Mouse (Mus musculus): ENCODE data around the gene Zscan5b.
"Not testable (repeated sequence)": the region's sequence is repeated elsewhere in the genome, so short reads cannot be mapped to it uniquely, and the experiment has no call there.

The Zscan5b gene

GRCm38 (mm10) chr7:6244361-6245292, 22.5 kb downstream of the Zscan5b start:
- no peak for DNase-seq (ENCODE audit: low spot score)

- DNase-seq (ENCODE audit: low spot score), result no peak
Measured at GRCm38 (mm10) chr7:6252410-6252809, 30.3 kb downstream of the Zscan5b start, which contains the start of gene Epp13. Gene Epp13, plus strand, starts transcription at chr7:6252710.

DNA sequence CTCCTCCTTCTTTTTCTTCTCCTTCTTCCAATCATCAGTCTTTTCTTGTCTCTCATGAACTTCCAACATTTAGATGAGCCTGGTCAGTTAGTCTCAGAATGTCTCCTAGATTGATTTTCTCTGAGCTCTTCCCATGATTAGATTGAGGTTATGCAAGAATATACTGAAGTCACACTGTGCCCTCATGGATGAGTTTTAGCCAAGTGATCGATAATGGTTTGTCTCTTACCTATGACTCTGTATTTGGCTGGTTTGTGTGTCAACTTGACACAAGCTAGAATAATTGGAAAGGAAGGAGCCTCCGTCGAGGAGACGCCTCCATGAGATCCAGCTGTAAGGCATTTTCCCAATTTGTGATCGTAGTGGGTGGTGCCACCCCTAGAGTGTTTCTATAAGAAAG, 32.4 kb downstream of the Zscan5b start:
- no peak for DNase-seq (ENCODE audit: low spot score)

DNA sequence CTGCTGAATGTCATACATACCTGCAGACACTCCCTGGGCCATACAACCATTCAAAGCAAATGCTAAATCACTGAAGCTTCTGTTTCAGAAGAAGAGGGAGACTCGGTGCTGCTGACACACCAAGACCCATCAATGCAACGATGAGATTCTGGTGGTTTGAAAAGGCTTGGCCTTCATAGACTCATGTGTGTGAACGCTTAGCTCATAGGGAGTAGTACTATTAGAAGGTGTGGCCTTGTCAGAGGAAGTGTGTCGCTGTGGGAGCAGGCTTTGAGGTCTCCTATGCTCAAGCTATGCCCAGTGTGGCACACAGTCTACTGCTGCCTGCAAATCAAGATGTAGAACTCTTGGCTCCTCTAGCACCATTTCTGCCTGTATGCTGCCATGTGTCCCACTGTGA, 35.3 kb downstream of the Zscan5b start:
- no peak for DNase-seq (ENCODE audit: low spot score)

DNA sequence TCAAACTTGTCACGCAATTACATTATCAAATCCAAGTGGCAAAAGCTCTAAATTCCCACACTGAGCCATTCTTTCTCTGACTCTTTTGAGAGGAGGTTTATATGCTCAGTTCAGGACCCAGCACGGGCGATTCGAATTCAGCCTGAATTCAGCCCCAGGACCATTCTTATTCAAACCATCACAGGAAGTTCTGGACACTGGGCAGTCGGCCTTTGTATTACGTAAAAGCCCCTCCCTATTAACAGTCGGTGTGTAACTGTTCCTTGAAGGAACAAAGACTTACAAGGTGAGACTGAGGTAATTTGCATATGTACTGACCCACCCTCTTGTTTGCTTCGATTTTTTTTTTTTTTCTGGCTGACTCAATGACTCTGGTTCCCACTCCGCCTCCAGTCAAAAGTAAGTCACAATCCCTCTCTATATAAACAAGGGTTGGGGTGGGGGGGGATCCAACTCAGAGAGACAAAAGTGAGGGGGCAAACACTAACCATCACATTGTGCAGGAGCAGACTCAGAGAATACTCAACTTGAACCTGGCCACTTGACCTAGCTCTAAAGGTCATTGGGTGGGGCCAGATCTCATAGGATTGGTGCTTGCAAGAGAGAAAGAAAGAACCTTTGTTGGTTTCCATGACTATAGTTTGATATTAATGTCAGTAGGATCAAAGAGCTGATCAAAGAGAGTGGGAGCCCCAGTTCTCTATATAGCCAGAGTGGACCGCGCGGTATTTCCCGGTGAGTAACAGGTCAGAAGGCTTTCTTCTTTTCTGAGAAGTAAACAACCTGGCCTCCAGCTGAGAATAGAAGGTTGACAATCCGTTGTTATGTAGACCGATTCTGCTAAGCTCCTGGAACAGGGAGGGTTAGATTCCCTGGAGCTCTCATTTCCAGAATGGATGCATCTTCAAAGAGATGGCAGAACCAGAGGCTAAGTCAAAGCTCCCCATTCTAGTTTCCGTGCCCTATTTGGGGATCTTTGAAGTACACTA, 36.4 kb downstream of the Zscan5b start:
- DNase-seq (ENCODE audit: low spot score), result no peak

DNA sequence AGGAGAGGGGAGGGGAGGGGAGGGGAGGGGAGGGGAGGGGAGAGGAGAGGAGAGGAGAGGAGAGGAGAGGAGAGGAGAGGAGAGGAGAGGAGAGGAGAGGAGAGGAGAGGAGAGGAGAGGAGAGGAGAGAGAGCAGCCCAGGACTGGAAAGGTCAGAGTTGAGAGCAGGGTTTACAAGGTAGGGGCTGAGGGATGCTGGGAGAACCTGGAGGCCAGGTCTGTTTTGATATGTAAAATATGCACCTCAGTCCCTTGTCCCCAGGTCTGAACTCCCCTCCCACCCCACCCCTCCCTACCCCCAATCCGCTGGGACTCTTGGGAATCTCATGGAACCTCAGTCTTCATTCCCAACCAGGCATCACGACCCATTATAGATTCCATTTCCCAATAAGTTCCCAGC, 37.9 kb downstream of the Zscan5b start:
- DNase-seq (ENCODE audit: low spot score), result not testable (repeated sequence)

- no peak for DNase-seq (ENCODE audit: low spot score)
Measured at GRCm38 (mm10) chr7:6262120-6262519, 40.0 kb downstream of the Zscan5b start.

DNA sequence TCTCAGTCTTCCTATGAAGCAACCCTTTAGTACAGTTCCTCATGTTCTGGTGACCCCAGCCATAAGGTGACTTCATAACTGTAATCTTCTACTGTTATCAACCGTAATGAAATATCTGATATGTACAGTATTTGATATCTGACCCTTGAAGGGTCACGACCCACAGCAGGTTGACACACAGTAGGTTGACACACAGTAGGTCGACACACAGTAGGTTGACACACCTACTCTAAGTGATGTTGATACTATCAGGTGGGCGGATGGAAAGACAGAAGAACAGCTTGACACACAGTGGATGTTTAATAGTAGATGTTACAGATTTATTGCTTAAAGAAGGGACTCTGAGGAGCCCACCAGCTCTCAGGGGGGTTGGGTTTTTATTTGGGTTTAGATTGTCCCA, 40.9 kb downstream of the Zscan5b start:
- DNase-seq (ENCODE audit: low spot score), result no peak

DNA sequence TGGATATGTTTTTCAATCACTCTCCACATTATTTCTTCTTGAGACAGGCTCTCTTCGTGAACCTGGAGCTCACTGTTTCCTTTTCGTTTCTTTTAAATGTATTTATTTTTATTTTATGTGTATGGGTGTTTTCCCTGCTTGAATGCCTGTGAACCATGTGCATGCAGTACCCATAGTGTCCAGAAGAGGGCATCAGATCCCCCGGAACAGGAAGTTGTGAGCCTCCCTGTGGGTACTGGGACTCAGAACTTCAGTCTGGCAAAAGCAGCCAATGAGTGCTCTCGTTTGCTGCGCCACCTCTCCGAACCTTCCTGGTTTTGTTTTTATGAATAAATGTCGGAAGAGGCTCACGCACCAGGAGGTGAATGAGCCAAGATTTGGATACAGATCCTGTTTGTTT, 43.6 kb downstream of the Zscan5b start:
- peak; percentile 46 for DNase-seq (ENCODE audit: low spot score)

- DNase-seq (ENCODE audit: low spot score), result no peak
Measured at GRCm38 (mm10) chr7:6277906-6278305, 55.8 kb downstream of the Zscan5b start.

DNA sequence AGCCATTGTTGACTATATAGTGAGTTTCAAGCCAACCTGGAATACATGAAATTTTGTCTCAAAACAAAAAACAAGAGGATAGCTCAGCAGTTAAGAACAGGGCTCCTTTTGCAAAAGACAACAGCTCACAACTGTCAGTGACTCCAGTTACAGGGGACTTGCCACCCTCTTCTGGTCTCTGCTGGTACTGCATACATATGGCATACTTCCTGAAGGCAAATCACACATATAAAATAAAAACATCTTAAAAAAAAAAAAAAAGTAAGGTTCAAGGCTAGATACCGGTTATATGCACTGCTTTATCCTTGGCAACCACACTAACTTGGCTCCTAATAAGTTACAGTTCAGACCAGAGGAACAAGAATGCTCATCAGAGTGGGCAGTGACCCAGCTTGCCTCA, 60.7 kb downstream of the Zscan5b start:
- DNase-seq (ENCODE audit: low spot score), result peak; percentile 82

DNA sequence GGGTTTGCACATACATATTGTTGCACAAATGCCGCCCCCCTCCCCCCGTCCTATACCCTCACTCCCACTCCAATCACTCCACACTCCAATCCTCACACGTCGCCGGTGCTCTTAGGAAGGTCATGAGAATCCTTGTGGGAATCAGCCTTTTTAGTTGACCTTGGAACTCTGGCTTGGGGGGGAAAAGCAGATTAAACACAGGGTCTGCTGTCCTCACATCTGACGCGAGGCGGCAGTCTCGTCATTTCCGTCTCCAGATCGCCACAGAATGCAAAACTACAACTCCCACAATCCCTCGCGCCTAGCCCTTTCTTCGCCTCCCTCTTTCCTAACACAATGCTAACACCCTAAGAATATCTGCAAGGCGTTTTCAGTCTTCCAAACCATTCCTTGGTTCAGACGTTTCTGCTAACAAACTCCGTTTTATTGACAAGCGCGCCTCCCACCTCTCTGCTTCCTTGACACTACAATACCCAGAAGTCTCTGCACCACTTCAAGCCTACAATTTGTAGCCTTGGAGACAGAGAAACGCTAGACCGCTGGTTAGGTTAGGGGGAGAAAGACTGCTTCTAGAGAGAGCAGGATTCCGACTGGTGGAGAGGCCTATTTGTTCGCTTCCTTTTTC, 61.5 kb downstream of the Zscan5b start:
- DNase-seq (ENCODE audit: low spot score), result peak; percentile 74

DNA sequence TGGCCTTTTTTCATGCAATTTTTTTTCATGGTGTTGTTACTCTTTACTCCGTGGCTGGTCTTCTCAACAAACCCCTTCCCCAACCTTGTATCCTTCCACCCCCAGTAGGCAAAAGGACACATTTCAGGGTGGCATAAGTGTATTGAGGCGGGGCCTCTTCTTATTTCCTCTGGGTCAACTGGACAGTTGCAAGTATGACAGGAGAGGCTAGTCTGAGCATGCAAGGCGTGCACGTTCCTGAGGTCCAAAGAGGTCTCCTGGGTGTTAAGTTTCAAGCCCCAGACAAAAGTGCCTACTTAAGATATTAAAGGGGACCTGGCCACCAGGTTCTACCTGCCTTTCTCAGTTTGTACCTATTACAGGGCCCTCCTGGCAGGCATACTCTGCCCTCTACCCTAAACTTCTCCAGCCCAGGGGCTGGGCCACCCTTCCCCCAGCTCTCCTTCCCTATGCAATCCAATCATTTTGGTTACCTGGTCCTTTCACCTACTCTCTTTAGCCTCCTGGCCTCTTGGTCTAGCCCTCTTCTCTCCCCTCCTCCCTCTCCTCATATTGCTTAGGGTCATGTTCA, 62.4 kb downstream of the Zscan5b start:
- no peak for DNase-seq (ENCODE audit: low spot score)

DNA sequence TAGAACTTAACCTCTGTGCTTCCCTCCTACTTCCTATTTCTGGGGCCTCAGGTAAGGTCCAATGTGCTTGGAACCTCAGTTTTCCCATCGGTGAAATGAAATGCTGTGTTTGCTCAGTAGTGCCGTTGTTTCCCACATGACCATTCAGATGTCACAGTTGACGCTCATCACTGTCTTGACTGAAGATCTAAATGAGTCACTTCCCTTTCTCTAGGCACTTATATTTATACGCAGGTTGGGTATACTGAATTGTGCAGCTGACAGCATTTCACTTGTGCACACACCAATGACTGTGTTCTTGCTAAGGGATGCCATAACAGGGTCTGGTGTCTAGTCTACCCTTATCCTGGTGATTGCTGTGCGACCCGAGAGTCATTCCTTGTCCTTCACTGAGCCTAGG, 63.3 kb downstream of the Zscan5b start:
- no peak for DNase-seq (ENCODE audit: low spot score)

GRCm38 (mm10) chr7:6285842-6286705, 64.0 kb downstream of the Zscan5b start, which contains the start of gene Zfp667:
Gene Zfp667, plus strand, starts transcription at chr7:6286579.
- DNase-seq (ENCODE audit: low spot score), result peak; percentile 96

DNA sequence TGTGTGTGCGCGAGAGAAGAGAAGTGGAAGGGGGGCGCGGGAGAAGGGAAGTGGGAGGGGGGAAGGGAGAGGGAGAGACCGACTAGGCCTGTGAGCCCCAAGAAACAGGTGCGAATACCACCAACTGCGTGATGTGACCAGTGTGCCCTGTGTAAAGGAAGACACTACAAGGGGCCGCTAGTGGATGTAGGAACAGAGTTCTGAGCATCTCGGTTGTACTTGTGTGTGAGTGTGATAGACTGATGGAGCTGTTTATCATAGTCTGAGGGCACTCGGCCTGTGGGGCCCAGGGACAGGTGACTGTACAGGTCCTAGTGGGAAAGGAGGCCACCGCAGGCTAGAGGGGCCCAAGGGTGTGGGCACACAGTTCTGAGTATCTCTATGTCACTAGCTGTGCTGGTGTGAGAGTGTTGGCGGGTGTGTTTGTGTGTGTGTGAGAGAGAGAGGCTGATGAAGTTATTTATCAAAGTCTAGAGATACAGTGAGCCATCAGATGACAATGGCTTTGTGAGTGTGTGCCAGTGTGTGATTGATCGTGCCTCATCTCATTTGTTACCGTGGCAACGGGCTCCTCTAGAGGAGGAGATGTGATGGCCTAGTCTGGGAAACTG, 64.9 kb downstream of the Zscan5b start:
- DNase-seq (ENCODE audit: low spot score), result no peak
